Mouse (Mus musculus) induced T-regulatory cell, adult 2 months (primary cell): ENCODE measurements around the gene Rusc2.
A peak's percentile ranks its signal among the peaks of the same experiment; 100 is the strongest.

ENCODE experiments used
- DNase-seq: peaks from one replicate; pipeline ENCODE4 v3.0.0-alpha.2; 2012; ENCODE audit warnings: low read depth

Rusc2 gene

DNA sequence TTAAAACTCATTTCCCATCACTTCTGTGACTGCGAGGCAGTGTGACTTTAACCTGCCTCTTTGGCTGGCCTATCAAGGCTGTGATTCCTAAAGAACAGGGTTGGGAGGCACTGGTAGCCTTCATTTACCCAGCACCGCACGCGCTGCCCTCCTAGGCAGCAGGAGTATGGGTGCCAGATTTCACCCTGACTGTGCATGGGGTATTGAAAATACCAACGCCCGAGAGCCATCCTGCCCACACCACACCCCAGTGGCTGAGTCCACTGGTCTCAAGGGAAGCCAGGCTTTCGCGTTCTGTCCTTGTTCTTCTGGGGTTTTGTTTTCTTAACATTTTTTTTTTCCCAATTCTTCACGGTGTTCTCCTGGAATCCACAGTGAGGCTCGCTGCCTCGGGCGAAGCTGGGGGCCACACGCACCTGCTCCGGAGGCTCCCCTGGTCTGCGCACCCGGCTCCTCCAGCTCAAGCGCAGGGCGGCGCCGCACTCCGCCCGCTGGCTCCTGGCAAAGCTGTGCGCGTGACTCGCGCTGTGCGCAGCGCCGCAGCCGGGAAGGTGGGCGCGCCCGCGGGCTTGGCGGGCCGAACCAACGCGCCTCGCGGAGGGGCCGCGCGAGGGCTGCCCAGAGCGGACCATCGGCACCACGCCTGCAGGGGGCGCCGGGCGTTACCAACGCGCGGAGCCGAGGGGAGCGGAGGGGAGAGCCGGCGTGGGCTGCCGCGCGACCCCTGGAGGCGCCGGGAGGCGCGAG lies at the start of gene Rusc2:
Rusc2 (plus strand) TSS at position 572 of the 747 bp plus-strand sequence.
- DNase-seq = peak; percentile 26

- DNase-seq = no peak
These were observed 47.0 kb upstream of the Rusc2 start for GRCm38 (mm10) chr4:43334771-43335170.

GRCm38 (mm10) chr4:43336176-43336575 lies 45.6 kb upstream of the Rusc2 start:
- DNase-seq = no peak

- DNase-seq = no peak
These were observed 41.5 kb upstream of the Rusc2 start for GRCm38 (mm10) chr4:43340096-43340804.

GRCm38 (mm10) chr4:43341276-43341891 lies 40.4 kb upstream of the Rusc2 start:
- no peak for DNase-seq

- no peak for DNase-seq
These were observed 39.3 kb upstream of the Rusc2 start for GRCm38 (mm10) chr4:43342443-43342842.

DNA sequence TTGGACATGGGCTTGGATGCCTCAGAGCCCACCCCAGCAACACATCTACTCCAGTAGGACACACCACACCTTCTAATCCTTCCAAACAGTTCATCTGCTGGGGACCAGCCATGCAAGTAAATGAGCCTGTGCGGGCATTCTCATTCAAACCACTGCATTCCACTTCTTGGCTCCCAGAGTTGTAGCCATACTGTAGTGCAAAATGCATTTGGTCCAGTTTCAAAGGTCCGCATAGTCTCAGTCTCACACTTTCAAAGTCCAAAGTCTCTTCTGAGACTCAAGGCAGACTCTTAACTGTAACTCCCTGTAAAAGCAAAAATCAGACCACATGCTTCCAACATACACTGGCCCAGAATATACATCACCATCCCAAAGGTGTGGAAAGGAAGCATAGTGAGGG lies 36.8 kb upstream of the Rusc2 start:
- DNase-seq = no peak

DNA sequence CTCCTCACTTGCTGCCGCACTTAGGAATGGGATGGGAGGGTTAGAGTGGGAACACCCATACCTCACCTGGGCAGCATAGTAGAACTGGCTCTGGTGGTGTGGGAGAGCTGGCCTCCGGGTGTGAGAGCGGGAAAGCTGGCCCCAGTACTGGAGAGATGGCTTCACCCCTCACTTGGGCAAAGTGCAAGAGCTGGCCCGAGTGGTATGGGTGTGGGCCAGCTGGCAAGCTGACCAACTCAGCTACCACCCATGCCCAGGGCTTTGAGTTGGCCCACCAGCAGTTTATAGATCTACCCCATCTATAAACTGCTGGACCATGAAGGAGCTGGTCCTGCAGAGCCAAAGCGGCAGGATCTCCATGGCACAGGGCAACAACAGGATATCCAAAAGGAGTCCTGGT lies 32.6 kb upstream of the Rusc2 start:
- DNase-seq = no peak

DNA sequence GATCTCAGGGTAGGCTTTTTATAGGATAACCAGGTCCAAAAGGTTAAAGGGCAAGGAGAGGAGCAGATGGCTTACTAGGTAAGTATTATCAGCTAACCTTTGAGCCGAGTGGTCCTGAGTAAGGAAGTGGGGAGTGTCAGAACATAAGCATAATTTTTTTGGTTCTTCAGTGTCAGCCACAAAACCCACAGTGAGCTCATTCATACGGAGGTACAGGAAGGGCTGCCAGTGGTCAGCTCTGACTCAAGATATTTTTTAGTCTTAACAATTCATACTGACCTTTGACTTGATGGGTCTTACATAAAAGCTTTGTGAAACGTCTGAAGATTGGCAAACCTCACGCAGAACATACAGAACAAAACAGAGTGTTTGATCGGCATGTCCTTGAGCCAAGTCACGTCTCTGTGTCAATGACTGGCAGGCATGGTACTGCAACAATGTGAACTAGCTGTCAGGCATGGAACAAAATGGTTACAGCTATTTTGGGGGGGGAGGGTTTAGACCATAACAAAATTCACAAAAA lies 31.7 kb upstream of the Rusc2 start:
- no peak for DNase-seq

DNA sequence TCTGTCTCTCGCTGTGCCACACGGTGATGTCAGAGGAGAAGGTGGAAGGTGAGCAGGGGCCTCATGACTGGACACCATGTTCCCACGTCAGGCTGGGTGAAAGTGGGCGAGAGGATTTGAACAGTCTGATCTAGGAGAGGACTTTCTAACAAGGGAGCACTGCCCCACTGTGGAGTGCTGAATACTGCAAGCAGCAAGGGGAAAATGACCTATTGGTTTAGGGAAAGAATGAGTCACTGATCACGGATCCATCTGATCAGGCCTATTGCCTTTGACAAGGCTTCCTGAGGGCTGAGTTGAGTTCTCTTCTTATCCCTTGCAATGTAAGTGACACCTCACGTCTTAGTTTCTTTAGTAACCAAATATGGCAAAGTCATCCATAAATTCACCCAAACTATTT lies 28.1 kb upstream of the Rusc2 start:
- DNase-seq = no peak

DNA sequence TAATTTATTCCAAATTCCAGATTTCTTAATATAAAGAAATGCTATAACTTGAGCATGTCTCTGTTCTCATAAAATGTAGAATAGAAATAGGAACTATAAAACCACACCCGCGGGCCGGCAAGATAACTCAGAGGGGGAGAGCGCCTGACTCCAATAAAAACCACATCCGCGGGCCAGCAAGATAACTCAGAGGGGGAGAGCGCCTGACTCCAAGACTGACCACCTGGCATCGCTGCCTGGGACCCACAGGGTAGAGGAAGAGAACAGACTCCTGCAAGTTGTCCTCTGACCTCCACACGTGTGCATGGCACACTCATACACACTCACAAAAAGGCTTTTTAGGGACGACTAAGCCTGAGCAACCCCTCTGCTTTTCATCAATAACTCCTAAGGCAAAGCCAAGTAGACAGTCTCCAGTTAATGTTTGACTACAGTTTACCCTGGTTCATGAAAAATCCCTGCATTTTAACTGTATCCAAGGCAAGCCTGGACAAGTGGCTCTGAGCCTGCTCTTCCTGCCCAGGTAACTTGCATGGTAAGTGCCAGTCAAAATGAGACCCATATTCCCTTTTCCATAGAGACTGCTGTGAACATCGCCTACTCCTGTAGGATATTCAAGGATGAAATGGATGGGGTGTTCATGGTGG lies 16.7 kb upstream of the Rusc2 start:
- no peak for DNase-seq

DNA sequence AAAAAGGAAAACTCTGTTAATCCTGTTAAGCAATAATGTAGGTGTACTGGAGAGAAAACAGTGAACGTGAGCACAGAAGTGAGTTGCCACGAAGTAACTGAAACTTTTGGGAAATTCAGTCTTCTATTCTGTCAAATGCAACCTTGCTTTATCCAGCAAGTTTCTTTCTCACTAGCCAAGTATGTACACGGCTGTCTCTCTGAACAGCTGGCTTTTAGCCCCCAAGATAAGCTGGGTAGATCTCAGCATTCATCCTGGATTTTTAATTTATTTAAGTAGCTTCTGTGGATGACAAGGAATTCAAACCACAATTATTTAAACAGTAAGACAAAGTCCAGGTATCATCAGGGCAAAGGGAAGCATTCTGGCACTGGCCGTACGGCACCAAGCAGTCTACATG lies 14.5 kb upstream of the Rusc2 start:
- DNase-seq = no peak

DNA sequence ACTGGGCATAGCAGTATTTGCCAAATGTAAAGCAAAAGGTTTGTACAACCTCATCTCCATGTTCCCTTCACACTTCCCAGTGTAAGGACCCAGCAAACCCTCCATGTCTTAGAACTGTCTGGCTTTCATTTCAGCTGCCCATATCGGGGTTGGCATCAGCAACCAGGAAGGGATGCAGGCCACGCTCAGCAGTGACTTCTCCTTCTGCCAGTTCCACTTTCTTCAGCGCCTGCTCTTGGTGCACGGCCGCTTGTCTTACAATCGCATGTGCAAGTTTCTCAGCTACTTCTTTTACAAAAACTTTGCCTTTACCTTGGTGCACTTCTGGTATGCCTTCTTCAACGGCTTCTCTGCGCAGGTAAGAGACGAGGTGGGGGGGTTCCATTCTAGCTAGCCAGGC lies 14.0 kb upstream of the Rusc2 start:
- no peak for DNase-seq

- no peak for DNase-seq
These were observed 10.4 kb upstream of the Rusc2 start for GRCm38 (mm10) chr4:43371406-43371805.

DNA sequence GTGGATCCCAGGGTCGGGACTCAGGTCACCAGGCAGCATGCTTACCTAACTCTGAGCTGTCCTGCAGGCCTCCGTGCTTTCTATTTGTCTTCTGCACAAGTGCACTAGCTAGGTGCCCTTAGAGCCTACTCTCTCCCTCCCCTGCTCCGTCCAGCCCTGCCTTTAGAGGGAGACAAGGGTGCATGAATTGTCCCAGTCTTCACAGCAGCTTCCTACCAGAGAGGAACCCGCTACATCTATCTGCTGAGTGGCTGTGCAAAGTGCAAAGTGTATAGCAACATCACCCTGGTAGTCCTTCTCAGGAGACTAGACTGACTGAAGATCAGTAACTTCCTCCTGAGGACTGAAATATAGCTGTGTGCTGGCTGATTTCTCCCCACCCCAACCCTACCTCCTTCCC lies 9.6 kb upstream of the Rusc2 start:
- no peak for DNase-seq

- no peak for DNase-seq
These were observed 7.5 kb upstream of the Rusc2 start for GRCm38 (mm10) chr4:43374266-43374665.

GRCm38 (mm10) chr4:43379601-43380000 lies 2.2 kb upstream of the Rusc2 start:
- no peak for DNase-seq

- no peak for DNase-seq
These were observed 828 bp upstream of the Rusc2 start for GRCm38 (mm10) chr4:43380951-43381350.

GRCm38 (mm10) chr4:43382155-43383020 lies 609 bp downstream of the Rusc2 start:
- no peak for DNase-seq

DNA sequence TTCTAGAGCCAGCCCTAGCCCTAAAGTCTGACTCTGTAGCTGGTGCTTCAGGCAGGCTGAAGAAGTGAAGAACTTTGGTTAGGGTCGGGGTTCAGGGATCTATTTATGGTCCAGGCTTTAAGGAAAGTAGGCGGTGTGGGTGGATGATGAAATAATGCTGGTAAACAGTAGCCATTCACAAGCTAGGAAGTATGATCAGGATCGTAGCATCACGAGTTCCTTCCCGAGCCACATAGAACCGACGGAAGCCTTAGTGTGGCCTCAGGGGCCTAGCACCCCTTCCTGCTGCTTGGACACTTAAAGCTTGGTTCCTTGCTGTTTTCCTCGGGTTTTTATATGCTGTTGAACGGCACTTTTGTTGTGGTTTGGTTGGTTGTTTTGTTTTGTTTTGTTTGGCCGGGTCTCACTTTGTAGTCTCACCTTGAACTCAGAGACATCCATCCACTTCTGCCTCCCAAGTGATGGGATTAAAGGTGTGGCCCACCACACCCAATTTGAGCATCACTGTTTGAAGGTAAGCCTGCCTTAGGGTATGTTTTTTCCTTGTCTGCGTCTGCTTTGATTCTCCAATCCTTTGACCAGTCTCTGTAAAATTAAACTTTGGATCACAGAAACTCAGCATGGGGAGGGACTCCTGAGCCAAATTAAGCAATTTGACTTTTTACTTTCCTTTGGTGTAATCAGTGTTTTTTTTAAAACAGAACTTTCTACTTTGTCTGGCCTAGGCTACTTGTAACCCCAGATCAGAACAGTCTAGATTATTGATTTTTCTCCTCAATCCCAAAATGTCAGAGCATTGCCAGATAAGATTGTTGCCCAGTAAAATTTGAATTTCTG lies 1.7 kb downstream of the Rusc2 start:
- no peak for DNase-seq

DNA sequence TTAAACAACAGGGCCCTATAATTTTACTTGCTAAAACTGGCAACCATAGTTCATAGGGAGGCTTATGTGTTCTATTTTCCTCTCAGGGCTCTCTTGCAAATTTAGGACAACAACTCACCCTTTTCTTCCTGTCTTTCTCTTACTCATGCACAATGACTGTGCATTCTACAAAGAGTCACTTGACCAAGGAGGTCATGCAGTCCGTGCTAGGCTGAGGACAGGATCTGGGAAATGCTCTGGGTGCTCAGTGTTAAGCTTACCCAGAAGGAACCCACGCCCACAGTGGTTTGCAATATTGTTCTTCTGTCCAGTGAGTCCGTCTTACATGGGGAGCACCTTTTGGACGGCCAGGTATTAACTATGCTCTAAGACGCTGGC lies 2.3 kb downstream of the Rusc2 start:
- no peak for DNase-seq
